Mouse (Mus musculus): ENCODE measurements around the gene Rnase4.
A peak's percentile ranks its signal among the peaks of the same experiment; 100 is the strongest.

The Rnase4 gene

GRCm38 (mm10) chr14:51088970-51089673 is 1.8 kb upstream of the Rnase4 start:
- DNase-seq (ENCODE audit: low spot score in 2 of 2), result peak; percentile 99

DNA sequence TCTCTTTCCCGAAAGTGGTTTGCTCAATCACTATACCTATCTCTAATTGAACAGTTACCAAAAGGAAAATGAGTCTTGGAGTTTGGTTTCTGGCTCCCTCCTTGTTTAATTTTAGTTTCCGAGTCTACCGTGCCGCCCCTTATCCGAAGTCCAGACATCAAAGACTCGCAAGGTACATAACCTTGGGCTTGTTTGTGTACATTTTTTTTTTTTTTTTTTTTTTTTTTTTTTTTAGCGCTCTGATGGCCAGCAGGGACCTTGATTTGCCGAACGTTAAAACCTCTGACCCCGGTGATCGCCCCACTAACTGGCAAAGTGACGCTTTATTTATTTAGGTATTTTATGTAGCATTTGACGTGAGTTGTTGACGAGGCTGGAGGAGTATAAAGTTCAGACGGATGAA is 1.2 kb upstream of the Rnase4 start:
- DNase-seq (ENCODE audit: low spot score in 2 of 2), result no peak

DNA sequence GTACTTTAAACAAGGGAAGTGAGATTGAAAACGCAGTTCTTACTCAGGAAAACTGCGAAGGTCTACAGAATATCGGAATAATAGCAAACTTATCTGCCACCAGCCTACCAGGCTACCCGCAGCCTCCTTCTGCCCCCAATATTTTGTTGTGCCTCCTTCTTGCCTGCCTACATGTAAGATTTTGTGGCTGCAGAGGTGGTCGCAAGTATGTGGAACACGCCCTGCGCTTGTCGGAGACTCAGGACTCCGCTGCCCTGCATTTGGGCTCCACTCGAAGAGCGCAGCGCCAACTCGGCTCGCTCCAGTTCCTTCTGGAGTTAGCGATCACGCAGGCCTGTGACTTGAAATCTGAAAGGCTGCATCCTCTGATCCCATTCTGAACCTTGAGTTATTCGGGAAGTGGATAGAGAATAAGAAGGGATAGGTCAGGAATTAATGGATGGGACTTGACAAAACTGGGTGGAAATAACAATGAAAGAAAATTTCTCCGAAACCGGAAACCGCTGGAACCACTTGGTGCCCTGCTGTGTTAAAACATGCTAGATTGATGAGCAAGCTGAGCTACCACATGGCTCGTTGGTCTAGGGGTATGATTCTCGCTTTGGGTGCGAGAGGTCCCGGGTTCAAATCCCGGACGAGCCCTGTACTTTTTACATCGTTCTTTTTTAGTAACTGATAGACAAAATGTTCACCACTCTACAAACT is 648 bp upstream of the Rnase4 start:
- peak; percentile 83 to 87 for DNase-seq (ENCODE audit: low spot score in 2 of 2)

DNA sequence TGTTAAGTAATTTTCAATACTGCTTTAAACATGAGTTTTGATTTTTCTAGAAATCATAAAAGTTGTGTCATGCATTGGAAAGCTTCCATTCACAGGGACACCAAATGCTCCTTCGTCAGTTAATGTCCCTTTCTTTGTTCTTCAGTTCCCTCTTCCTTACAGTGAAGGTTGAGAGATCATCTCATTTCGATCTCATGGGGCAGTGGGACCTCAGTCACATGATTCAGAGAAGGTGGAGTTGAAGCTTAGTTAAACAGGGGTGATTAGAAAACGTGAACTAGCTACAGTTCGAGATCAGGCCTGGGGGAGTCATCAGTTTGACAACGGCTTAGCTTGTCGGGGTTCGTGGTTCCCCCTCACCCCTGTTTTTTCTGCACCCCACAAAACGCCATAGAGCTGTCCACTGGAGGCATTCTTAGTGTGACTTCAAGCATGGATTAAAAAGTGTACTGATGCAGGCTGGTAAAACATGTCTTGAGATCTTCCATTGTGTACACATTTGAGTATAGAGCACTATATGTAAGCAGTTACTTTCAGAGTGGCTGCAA is 1.3 kb downstream of the Rnase4 start:
- DNase-seq (ENCODE audit: low spot score in 2 of 2), result no peak

DNA sequence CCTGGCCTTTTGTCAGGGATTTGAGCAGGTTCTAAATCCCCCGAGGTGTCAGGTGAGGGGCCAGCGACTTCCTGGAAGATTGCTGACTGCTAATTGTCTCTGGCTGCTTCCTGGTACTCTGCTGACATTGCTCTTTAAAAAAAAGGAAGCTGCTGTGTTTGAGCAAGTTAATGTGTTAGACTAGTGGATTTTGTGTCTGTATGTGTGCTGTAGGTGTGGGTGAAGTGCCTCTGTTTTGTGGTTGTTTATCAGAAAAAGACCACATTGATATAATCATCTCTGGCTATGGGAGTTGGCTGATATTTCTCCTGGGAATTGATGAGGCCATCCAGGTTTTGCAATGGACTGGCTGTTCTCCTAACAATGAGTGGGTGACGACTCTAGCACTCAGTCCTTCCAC is 2.6 kb downstream of the Rnase4 start:
- no peak for DNase-seq (ENCODE audit: low spot score in 2 of 2)

GRCm38 (mm10) chr14:51094096-51094875 is 3.4 kb downstream of the Rnase4 start:
- DNase-seq (ENCODE audit: low spot score in 2 of 2), result no peak

DNA sequence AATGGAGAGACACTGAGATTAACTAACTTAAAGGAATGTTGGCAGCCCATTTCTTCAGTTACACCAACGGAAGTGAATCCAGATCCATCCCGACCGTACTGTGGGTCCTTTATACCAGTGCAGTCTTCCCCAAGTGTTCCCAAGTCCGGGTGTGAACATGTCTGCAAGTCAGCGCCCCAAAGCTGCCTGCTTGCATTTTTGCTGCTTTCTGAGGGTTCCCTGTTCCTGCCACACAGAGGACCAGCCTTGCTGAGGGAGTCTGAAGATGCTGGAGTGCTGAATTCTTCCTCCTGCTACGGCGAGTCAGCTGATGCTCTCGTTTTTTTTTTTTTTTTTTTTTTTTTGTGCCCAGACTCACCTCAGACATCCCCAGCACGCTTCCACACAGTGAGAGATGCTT is 4.0 kb downstream of the Rnase4 start:
- no peak for DNase-seq (ENCODE audit: low spot score in 2 of 2)

GRCm38 (mm10) chr14:51095736-51096524 is 5.1 kb downstream of the Rnase4 start:
- DNase-seq (ENCODE audit: low spot score in 2 of 2), result no peak

DNA sequence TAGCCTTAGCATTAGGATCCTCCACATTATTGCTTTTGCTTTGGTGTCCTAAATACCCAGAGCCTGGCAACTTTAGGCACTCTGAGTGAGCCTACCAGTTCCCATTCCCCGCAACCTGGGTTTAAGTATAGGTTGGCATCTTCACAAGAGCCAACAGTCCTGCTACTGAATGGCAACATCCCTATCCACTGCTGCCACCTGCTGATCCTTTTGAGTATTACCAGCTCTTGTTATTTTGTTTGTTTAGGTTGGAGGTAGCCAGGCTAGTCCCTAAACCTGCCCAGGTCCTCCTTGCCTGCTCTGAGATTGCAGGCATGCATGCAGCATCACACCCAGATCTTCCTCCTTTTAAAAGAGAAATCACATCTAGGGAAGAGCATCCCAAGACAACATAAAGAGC is 7.4 kb downstream of the Rnase4 start:
- peak; percentile 56 to 86 for DNase-seq (ENCODE audit: low spot score in 2 of 2)

DNA sequence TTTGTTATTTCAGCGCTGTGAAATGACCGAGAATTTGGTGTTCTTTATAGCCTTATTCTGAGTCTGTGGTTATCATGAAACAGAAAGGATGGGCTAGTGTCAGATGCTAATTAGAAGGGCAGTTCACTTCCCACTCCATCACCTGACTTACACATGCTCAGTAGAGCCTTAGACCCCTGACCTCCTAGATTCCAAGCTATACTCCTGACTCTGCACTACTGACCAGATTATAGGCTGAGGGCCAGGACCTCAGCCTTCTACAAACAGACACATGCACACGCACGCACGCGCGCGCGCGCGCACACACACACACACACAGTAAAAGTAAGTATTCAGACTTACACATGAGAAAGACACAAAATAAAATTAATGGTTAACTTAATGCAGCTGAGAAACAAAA is 8.0 kb downstream of the Rnase4 start:
- DNase-seq (ENCODE audit: low spot score in 2 of 2), result no peak

DNA sequence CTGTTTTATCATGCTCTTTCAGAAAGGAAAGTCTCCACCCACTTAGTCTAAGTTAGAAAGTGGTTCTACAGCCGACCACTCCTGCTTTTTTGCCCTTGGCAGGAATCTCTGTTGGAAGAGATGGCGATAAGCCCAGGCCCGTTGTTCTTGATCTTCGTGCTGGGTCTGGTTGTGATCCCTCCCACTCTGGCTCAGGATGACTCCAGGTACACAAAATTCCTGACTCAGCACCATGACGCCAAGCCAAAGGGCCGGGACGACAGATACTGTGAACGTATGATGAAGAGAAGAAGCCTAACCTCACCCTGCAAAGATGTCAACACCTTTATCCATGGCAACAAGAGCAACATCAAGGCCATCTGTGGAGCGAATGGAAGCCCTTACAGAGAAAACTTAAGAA is 10.4 kb downstream of the Rnase4 start:
- no peak for DNase-seq (ENCODE audit: low spot score in 2 of 2)

GRCm38 (mm10) chr14:51103217-51103616 is 12.3 kb downstream of the Rnase4 start:
- DNase-seq (ENCODE audit: low spot score in 2 of 2), result peak; percentile 61 to 68

DNA sequence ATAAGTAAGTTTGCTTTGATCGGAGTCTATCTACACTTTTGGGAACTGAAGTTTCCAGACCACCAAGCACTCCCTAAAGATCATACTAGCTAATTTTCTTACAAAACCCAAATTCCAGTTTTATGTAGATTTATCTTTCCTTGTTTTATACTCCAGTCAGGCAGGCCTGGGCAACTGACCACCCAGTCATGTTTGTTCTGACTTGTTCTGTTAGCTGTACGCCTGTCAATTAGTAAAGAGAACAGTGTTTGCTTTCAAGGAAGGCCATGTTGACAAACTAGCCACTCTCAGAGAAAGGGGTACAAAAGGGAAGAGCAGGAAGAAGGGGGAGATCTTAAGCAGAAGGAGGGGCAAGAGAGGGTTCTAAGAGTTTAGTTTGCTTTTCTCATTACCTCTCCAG is 13.5 kb downstream of the Rnase4 start:
- no peak for DNase-seq (ENCODE audit: low spot score in 2 of 2)

DNA sequence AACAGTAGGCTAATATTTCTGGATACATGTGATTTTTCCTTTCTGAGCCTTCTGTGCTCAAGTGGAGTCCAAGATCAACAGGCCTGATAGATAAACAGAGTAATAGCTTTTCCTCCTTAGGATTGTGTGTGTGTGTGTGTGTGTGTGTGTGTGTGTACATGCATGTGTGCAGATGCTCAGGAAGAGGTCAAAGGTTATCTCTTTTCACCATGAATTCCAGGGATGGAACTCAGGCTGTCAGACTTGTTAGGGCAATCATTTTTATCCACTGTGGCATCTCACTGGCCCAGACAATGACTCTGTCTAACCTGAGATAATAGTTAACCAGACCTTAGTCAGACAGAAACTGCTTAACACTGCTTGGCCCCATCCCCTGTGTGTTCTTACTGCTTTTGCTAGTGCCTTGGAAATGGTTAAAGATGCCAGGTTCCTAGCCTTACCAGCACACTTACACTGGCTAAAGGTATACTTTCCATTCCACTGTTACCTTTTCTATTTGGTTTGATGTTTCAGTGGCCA is 15.6 kb downstream of the Rnase4 start:
- DNase-seq (ENCODE audit: low spot score in 2 of 2), result no peak

GRCm38 (mm10) chr14:51111966-51112365 is 21.1 kb downstream of the Rnase4 start:
- no peak for DNase-seq (ENCODE audit: low spot score in 2 of 2)

DNA sequence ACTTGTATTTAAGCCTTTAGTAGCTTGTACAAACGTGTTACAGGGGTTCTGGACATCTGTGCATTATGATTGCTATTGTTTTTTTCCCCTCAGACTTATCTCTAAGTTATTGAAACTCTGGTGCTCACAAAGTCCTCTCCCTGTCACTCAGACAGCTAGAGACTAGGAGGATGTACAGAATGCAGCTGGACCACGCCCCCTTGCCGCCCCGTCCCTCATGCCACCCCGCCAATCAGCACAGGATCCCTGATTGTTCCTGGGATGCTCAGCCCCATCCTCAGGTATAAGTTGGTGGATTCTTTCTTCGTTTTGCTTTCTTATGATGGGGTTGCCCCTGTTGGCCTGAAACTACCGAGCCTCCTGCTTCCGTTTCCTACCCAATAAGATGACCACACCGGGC is 22.6 kb downstream of the Rnase4 start:
- DNase-seq (ENCODE audit: low spot score in 2 of 2), result no peak

GRCm38 (mm10) chr14:51113916-51114560 is 23.2 kb downstream of the Rnase4 start, which contains the start of gene Eddm3b:
Eddm3b (plus strand) TSS chr14:51114426.
- no peak for DNase-seq (ENCODE audit: low spot score in 2 of 2)

- DNase-seq (ENCODE audit: low spot score in 2 of 2), result no peak
Measured at GRCm38 (mm10) chr14:51125684-51126083, 34.8 kb downstream of the Rnase4 start.

GRCm38 (mm10) chr14:51127648-51128258 is 36.9 kb downstream of the Rnase4 start:
- DNase-seq (ENCODE audit: low spot score in 2 of 2), result no peak

Data from frontal cortex, postnatal 25 days (tissue).